Mouse (Mus musculus) kidney, adult 11 months (tissue): Measurements from ENCODE around the gene Hnrnpll.
"Not testable (repeated sequence)": the region's sequence is repeated elsewhere in the genome, so short reads cannot be mapped to it uniquely, and the experiment has no call there.

ENCODE experiments used
- DNase-seq: peaks from one replicate; pipeline ENCODE4 v3.0.0; 2022

Gene Hnrnpll

GRCm38 (mm10) chr17:80058501-80058900 is 3.6 kb downstream of the Hnrnpll start:
- DNase-seq: no peak

DNA sequence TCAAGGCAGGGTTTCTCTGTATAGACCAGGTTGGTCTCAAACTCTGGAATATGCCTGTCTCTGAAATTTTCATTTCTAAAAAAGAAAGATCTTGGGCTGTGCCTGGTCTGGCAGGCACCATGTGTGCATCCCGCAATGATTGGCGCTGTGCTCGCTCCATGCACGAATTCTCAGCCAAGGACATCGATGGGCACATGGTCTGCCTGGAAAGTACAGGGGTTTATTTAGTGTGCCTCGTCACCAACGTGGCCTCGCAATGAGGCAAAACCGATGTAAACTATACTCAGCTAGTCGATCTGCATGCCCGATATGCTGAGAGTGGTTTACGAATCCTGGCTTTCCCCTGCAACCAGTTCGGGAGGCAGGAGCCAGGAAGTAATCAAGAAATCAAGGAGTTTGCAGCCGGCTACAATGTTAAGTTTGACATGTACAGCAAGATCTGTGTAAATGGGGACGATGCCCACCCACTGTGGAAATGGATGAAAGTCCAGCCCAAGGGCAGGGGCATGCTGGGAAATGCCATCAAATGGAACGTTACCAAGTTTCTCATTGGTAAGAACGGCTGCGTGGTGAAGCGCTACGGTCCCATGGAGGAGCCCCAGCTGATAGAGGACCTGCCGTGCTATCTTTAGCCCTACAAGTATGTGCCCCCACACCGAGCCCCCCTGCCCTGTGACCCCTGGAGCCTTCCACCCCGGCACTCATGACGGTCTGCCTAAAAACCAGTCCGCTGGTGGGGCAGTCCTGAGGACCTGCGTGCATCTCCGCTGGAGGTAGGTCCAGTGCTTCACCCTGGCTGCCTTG is 8.0 kb downstream of the Hnrnpll start:
- DNase-seq: no peak

DNA sequence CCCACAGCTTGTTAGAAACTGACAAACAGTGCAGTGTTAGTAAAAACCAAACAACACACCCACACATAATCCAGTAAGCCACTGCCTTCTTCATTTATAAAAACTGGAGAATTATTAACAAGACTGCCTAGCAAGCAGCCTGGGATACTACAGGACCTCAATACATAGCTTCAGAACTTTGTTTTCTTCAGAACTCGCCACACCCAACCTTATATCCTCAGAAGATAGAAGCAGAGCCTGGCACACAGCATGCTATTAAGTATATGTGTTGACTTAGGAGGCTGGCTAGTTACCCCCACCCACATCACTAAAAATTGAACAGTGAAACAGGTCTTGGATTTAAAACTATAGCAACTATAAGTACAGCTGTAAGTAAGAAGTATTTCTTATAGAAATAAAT is 10.5 kb downstream of the Hnrnpll start:
- no peak for DNase-seq

DNA sequence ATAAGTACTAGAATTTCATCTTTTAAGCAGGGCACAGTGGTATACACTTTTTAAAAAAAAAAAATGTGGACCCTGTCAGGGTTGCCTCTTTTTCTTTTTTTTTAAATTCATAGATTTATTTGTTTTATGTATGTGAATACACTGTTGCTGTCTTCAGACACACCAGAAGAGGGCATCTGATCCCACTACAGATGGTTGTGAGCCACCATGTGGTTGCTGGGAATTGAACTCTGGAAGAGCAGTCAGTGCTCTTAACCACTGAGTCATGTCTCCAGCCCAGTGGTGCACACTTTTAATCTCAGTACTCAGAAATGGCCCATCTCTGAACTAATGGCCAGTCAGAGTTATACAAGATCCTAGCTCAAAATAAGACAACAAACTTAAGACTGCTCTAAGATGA is 12.8 kb downstream of the Hnrnpll start:
- DNase-seq: not testable (repeated sequence)

DNA sequence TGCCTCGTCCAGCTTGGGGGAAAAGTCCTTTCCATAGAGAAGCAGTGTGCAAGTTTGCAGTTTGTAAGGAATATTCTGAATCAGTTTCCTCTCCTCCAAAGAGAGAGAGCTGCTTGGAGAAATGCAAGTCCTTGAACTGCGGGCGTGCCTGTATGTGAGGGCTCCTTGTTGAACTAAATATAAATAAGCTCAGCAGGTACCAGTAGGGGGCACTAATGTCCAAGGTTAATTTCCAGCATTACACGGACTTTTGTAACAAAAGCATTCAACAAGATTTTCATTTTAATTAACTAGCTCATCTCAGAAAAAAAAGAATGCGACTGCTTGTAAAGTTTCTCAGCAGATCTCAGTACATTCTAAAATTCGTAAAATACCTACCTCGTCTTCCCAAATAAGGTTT is 13.9 kb downstream of the Hnrnpll start:
- peak; percentile 37 for DNase-seq

GRCm38 (mm10) chr17:80041739-80042138 is 20.4 kb downstream of the Hnrnpll start:
- no peak for DNase-seq

- DNase-seq: no peak
Observed at GRCm38 (mm10) chr17:80028675-80029074, 33.5 kb downstream of the Hnrnpll start.

- no peak for DNase-seq
Observed at GRCm38 (mm10) chr17:80026189-80026936, 35.8 kb downstream of the Hnrnpll start.

- DNase-seq: no peak
Observed at GRCm38 (mm10) chr17:80022090-80022489, 40.0 kb downstream of the Hnrnpll start.

GRCm38 (mm10) chr17:80020495-80020894 is 41.6 kb downstream of the Hnrnpll start:
- DNase-seq: no peak

DNA sequence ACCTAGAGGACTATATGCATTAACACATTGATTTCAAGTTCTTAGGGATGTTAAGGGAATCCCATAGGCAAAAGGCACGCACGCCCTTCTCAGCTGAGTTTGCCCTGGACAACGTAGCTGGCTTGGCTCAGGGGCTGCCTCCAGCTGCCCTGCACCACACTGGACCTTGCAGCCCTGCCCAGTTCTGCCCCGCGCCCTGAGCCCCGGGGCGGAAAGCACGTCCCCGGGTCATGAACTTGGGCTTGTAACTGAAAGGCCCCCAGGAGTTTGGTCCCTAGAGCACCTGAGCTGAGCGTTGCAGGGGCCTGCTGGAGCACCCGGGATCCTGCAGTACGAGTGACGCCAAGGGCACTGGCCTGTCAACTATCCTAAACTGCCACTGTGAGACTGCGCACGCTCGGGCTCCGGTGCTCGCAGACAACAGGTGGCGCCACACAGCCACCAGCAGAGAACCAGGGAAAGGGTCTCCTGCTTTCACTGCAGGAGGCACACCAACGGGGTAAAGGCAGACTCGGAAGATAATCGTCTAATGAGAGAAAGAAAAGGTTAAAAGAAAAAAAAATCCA is 43.1 kb downstream of the Hnrnpll start:
- peak; percentile 13 for DNase-seq

GRCm38 (mm10) chr17:80018239-80018975 is 43.7 kb downstream of the Hnrnpll start:
- DNase-seq: no peak

GRCm38 (mm10) chr17:80017389-80017788 is 44.7 kb downstream of the Hnrnpll start:
- DNase-seq: peak; percentile 50

DNA sequence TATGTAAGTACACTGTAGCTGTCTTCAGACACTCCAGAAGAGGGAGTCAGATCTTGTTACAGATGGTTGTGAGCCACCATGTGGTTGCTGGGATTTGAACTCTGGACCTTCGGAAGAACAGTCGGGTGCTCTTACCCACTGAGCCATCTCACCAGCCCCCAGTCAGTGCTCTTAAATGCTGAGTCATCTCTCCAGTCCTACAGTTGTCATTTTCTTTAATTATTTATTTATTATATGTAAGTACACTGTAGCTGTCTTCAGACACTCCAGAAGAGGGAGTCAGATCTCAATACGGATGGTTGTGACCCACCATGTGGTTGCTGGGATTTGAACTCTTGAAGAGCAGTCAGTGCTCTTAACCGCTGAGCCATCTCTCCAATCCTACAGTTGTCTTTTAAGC is 45.7 kb downstream of the Hnrnpll start:
- DNase-seq: not testable (repeated sequence)

GRCm38 (mm10) chr17:80014361-80014809 is 47.7 kb downstream of the Hnrnpll start:
- no peak for DNase-seq

DNA sequence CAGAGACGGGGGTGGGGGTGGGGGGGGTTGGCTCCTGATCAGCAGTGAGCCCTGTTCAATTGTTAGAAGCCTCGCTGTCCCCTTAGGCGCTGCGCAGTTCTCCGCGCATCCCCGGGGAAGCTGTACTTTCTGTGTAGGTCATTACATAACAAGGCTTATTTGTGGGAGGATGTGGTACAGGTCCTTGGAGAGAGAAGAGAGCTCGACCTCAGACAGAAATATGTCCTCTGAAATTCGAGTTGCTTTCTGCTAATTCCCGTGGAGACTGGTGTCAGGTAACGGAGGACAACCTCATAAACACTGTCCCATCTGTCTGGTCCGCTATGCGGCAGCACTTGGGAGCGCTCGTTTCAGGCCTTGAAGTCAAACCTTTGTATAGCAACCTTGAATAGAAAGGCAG is 52.2 kb downstream of the Hnrnpll start:
- no peak for DNase-seq

DNA sequence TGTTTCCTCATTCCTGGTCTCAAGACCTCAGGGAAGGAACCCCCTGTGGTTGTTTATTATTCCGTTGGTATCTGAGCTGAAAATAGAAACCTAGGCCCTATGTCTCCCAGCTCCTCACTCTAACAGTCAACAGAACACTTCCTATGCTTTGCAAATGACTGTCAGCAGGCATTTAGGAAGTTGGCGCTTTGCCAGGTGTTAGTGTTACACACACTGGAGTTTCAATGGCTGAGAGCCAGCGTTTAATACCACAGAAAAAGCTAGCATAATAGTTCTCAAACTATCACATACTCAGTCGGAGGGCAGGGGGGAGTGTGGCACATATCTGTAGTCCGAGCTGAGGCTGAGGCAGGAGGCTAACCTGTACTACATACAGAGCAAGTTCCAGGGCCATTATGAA is 53.3 kb downstream of the Hnrnpll start:
- DNase-seq: peak; percentile 31

DNA sequence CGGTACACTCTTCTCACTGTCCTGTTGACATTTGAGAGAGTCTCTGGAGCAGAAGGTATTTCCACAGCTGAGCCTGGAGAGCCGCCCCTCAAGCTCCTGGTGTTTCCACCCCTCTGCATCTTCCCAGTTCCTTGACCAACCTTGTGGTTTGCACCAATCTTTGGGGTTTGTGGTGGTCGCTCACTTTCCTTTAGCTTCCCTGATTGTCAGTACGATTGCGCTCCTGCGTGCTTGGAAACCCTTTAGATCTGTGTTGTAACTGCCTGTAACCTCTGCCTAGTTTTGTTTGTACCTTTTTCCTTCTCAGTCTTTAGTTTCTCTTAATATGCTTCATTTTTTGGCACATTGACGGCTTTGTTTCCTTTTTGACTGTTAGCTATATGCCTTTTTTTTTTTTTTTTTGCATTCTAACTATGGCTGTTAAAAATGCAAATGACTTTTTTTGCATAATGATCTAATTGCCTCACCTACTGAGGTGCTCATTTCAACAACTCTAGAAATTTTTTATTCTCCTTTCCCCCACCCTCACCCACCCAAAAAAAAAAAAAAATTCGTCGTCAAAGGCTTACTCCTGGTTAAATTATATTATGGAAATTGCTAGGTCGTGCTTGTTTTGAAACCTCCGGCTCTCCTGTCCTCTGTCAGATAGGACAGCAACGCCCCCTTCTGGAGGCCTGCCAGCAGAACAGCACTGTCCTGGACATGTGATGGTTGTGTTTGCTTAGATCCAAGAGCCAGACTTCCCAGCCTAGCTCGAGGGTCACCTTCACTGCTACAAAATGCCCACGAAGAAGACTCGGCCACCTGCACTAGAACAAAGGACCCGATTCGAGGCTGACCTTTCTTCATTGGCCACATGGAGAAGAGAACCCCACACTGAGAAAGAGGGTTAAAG is 57.5 kb downstream of the Hnrnpll start:
- peak; percentile 69 for DNase-seq

DNA sequence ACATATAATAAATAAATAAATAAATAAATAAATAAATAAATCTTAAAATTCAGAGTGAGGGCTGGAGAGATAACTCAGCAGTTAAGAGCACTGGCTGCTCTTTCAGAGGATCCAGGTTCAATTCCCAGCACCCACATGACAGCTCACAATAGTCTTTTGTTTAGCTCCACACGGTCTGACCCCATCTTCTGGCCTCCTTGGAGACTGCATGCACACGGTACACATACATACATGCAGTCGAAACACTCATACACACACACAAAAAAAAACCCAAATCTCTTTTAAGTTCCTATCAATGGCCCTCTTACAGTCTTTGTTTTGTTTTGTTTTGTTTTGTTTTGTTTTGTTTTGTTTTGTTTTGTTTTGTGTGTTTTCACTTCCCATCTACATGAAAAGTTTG is 58.3 kb downstream of the Hnrnpll start:
- not testable (repeated sequence) for DNase-seq

- DNase-seq: no peak
Observed at GRCm38 (mm10) chr17:80002385-80002852, 59.7 kb downstream of the Hnrnpll start.

DNA sequence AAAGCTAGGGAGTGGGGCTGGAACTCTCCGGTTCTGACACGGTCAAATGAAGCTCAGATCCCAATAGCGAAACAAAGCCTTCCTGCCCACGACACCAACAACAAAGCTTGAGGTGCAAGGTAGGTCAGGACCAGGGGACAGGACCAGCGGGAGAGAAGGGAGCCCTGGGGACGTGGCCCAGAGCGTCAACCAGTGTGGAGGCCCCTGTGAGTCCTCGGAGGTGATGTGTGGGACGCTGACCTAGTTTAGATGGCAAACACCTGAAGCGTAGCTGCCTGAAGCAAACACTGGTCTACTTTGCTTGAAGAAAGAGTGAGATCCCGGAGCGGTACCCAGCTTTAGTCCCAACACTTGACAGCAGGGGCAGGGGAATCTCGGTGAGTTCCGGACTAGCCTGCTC is 62.5 kb downstream of the Hnrnpll start:
- no peak for DNase-seq

DNA sequence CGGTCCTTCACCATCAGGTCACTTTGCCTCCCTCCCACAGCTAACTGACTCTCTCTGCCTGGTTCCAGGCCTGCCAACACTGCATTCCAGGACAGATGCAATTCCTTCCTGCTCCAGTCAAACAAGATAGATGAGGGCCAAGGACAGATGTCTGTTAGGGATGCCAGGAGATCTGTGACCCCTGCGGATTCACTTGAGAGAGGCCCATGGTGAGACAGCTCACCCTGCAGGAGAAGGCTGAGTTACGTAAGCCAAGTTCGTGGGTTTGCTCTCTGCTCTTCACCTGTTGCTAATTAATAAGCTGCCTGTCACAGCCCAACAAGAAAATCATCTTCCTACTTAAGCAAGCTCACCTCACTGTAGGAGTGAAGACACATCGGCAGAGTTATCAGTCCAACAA is 63.1 kb downstream of the Hnrnpll start:
- peak; percentile 2 for DNase-seq
